Mouse (Mus musculus): ENCODE measurements around the gene Tmem132b. TPM values are rescaled to one million over a fixed set of nuclear protein-coding genes. Genes with fewer than 3 reads are reported as not detected.

Gene Tmem132b
- total RNA-seq, 2 experiments from 2014 or later = 0.20 to 0.56 TPM

DNA sequence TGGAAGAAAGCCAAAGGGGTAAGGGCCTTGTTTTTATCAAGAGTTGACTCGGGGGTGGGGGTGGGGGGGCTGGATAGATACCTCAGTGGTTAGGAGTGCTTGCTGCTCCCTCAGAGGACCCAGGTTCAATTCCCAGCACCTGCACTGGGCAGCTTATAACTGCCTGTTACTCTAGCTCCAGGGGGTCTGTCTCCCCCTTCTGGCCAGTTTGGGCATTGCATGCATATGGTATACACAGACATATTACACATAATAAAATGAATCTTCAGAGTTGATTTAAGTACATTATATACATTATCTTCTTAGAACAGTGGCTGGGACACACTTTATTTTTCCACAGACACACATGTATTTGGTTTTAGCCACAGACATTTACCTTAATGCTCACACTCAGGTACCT, 202.2 kb downstream of the Tmem132b start:
- intact Hi-C loops (cut with DNase I) = no loop called here
- no peak overlapping the region for H3K27ac ChIP-seq
- 0 out of 2 replicates have a peak, but pooled peaks have one; percentile 15 for TF ChIP-seq CTCF (IDR thresholded peaks at IDR 0.05)
- no peak for DNase-seq
- no peak overlapping the region for H3K4me3 ChIP-seq

DNA sequence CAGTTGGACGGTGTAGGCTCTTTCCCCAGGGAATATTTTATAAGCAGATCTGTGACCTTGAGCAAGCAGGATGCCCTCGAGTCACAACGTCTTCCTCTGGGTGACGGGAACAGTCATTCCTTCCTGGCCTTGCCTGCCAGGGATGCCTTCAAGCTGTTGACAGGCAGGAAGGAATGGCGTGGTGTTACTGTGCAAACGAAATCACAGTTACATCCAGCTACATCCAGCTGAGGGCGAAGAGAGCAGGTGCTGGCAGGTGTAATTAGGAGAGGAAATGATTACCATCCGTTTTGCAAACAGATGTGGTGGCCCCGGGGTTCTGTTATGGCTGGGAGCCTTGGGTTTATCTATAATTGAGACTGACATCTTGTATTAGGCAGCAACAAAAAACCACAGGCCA, 205.5 kb downstream of the Tmem132b start:
- DNase-seq = no peak
- TF ChIP-seq CTCF (IDR thresholded peaks at IDR 0.05) = no peak
- Histone ChIP-seq H3K27ac (no peak overlapping the region), H3K4me3 (no peak overlapping the region)
- intact Hi-C loops (cut with DNase I) = no loop called here

DNA sequence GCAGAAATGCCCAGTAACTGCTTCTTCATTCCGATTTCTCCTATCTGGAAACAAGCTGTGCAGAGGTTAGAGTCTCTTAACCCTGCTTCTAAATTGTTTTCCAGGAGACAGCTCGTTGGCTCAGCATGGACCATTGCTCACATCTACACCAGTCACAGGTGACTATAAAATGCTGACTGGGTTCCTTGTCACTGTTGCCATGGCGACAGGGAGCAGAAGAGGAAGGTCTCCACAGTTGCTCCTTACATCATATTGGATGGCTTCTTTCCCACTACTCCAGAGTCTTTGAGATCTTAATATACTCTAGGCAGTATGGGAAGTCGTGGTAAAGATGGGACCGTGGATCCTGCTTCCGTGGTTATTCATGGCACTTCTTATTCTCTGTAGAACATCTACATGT, 211.9 kb downstream of the Tmem132b start:
- TF ChIP-seq CTCF (IDR thresholded peaks at IDR 0.05) = no peak
- intact Hi-C loops (cut with DNase I) = no loop called here
- no peak for DNase-seq
- Histone ChIP-seq H3K27ac (no peak overlapping the region), H3K4me3 (no peak overlapping the region)

DNA sequence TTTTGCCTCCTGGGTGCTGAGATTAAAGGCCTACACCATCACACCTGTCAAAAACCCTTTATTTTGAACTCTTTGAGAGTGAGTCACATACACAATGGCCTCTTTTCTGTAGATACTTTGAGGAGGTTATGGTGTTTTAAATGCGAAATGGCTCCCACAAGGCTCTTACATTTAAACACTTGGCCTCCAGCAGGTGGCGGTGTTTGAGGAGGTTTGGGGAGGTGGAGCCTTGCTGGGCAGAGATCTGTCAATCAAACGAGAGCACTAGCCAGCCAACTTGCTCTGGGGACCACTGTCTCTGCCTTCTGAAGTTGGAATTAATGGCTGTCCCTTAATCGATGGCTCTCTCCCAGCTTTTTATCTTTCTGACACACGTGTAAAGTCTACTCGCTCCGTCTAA, 214.2 kb downstream of the Tmem132b start:
- peak; percentile 18; the same call in 1 of the 2 replicates for TF ChIP-seq CTCF (IDR thresholded peaks at IDR 0.05)
- no peak for DNase-seq
- no peak overlapping the region for H3K4me3 ChIP-seq
- H3K27ac ChIP-seq = no peak overlapping the region
- intact Hi-C loops (cut with DNase I) = no loop called here

DNA sequence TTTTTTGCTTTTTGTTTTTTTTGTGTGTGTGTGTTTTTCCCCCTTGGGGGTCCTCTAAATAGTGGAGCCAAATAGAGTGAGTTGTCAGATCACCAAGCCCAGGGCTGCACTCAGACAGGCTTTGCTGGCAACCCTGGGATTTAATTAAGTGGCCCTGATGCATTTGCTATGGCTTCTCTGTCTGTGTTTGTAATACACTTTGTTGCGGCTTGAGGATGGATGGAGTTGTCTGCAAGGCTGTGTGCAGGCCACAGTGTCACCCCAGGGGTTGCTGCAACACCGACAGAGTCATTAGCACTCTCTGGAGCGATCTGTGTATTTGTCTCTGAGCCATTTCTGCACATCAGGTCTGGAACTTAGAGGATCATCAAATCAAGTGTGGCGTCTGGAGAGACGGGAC, 219.9 kb downstream of the Tmem132b start:
- no peak for DNase-seq
- intact Hi-C loops (cut with DNase I) = no loop called here
- Histone ChIP-seq H3K4me3 (no peak overlapping the region), H3K27ac (no peak overlapping the region)
- no peak for TF ChIP-seq CTCF (IDR thresholded peaks at IDR 0.05)

DNA sequence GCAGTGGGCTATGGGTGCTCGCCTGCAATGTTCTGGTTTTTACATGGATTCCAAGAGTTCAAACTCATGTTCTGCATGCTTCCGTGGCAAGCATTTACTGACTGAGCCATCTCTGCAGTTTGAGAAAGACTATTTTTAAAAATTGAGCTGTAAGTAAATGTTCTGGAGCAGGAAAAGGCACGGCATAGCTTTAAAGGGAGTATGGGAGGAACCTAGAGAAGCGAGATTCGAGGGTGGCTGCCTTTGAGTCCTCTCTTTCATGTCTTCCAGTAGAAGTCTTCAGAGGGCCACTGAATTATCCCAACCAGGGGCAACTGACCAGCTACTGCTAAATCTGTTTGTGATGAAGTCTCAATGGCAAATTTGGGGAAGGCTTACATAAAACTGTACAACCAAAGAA, 221.0 kb downstream of the Tmem132b start:
- no peak overlapping the region for H3K4me3 ChIP-seq
- TF ChIP-seq CTCF (IDR thresholded peaks at IDR 0.05) = no peak
- no peak for DNase-seq
- H3K27ac ChIP-seq = no peak overlapping the region
- intact Hi-C loops (cut with DNase I) = no loop called here

DNA sequence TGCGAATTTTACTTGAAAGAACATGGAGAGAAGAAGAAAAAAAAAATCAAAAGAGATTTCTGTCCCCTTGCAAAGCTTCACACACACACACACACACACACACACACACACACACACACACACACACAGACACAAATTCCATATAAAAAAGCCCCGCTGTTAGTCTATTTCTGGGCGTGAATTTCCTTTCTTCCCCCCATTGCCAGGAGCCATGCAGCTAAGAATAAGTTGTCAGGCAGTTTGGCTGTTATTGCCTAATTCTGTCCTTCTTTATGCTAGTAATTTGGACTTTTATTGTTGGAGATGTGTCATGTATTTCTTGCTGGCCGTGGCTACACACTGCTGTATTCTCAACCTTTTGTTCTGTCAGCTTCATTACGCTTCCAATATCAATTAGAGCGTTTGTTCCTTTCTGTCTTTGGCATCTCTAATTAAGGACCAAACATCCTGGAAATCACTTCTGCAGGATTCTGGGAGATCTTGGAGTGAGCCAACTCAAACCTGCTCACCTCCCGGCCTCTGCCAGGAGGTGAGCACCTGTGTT, 225.5 kb downstream of the Tmem132b start:
- Histone ChIP-seq H3K4me3 (no peak overlapping the region), H3K27ac (no peak overlapping the region)
- TF ChIP-seq CTCF (IDR thresholded peaks at IDR 0.05) = no peak
- intact Hi-C loops (cut with DNase I) = no loop called here
- no peak for DNase-seq

DNA sequence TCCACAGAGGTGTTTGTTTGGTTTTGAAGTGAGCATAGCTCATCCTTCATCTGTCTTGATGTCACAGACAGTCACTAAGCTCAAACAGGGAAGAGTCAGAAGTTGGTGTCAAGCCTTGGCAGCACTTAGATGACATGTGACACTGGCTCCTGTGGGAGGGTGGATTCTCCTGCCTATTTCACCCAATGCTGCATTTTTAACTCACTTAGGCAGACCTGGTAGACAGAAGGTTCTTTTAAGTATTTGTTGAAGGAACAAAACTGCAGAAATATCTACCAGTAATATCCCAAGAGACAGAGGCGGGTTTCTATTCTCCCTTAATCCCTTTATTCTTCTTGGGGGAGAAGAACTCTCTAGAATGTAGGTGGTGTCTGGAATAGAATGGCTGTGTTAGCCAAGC, 226.9 kb downstream of the Tmem132b start:
- Histone ChIP-seq H3K4me3 (no peak overlapping the region), H3K27ac (no peak overlapping the region)
- DNase-seq = no peak
- intact Hi-C loops (cut with DNase I) = no loop called here
- TF ChIP-seq CTCF (IDR thresholded peaks at IDR 0.05) = no peak

DNA sequence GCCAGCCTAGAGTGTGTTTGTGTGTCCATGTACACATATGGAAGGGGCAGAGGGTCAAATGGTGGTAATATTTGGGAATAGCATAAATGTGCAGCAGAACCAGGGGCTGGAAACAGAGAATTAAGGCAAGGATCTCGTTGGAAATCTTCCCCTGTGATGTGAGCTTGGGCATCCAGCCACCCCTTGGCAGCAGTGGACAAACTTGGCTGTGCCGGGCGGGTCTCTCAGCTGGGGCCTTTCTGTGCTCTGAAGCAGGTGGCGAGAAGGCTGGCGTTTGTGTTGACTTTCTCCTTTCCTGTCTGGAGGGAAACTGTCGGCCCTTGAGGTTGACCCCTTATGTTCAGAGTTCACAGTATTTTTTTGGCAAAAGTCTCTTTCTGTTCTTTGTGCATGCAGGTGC, 235.4 kb downstream of the Tmem132b start:
- intact Hi-C loops (cut with DNase I) = no loop called here
- Histone ChIP-seq H3K4me3 (no peak overlapping the region), H3K27ac (no peak overlapping the region)
- no peak for TF ChIP-seq CTCF (IDR thresholded peaks at IDR 0.05)
- no peak for DNase-seq

DNA sequence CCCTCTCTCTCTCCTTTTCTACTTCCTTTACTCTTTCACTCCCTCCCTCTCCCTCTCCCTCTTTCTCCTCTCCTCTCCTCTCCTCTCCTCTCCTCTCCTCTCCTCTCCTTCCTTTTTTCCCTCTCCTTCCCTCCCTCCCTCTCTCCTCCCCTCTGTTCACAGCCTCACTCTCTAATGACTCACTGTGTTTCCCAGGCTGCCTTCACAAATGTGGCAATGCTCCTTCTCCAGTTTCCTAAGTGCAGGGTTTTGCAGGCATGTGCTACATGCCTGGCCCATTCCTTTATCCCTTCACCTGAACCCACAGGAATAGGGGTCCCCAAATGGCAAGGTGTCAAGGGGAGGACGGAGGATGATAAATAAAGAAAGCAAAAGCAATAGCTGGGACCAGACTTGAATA, 236.4 kb downstream of the Tmem132b start:
- intact Hi-C loops (cut with DNase I) = no loop called here
- Histone ChIP-seq H3K4me3 (no peak overlapping the region), H3K27ac (no peak overlapping the region)
- DNase-seq = no peak
- no peak for TF ChIP-seq CTCF (IDR thresholded peaks at IDR 0.05)

DNA sequence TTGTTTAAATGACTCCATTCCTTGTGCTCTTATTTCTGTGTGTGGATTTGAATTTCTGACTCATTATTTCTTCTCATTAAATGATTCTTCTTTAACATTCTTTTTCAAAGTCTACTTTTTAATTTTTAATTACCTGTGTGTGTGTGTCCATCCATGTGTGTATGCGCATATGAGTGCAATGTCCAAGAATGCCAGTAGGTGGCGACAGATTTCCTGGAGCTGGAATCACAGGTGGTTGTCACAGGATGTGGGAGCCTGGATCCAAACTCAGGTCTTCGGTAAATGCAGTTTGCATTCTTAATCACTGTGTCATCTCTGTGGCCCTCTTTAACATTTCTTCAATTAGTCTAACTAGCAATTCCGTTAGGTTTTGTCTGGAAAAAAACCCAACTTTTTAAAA, 240.7 kb downstream of the Tmem132b start:
- no peak for DNase-seq
- Histone ChIP-seq H3K27ac (no peak overlapping the region), H3K4me3 (no peak overlapping the region)
- no peak for TF ChIP-seq CTCF (IDR thresholded peaks at IDR 0.05)
- intact Hi-C loops (cut with DNase I) = no loop called here

DNA sequence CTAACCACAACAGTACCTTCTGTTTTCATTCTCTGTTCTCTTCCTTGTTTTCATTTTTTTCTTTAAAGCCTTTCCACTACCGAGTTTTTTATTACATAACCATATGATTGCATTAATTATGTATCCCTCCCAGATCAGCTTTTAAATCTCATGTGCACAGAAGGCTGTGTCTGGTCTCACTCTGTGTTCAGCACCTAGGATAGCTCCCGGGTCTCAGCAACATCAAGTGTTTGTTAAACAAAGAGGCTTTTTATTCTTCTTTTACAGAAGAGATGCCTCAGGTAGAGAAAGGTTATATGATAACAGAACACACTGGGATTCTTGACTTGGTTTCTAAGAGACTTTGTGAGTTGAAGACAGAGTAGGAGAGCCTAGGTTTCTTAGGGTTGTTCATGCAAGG, 241.2 kb downstream of the Tmem132b start:
- TF ChIP-seq CTCF (IDR thresholded peaks at IDR 0.05) = no peak
- H3K4me3 ChIP-seq = no peak overlapping the region
- intact Hi-C loops (cut with DNase I) = no loop called here
- no peak overlapping the region for H3K27ac ChIP-seq
- DNase-seq = no peak

DNA sequence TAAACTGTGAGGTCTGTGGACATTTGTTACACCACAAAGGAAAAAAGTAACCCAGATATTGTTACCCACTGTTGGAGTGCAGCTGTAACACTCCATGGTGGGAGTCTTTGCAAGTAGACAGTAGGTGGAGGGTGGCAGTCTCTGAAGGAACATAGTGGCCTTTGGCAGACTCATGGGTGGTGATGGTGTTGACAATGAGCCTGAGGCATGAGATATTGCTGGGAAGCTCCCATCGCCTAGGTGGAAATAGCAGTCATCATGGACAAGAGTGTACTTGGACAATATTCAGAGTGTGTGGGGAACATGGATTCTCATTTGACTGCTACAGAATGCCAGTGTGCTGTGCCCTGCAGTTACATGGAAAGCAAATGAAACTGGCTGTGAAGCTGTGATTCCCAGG, 248.8 kb downstream of the Tmem132b start:
- Histone ChIP-seq H3K27ac (no peak overlapping the region), H3K4me3 (no peak overlapping the region)
- no peak for TF ChIP-seq CTCF (IDR thresholded peaks at IDR 0.05)
- no peak for DNase-seq
- intact Hi-C loops (cut with DNase I) = no loop called here

DNA sequence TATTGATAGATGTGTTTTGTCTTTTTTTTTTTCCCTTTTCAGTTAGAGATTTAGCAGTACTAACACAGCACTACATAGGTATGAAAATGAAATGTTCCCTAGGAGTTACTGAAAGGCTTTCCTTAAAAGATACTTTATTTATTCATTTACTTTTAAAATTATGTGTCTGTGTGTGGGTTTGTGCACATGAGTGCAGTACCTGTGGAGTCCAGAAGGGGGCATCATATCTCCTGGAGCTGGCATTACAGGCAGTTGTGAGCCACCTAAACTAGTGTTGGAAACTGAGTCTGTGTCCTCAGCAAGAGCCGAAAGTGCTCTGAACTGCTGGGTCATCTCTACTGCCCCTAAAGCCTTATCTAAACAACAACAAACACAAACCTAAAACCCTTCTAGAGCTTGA, 261.1 kb downstream of the Tmem132b start:
- intact Hi-C loops (cut with DNase I) = no loop called here
- H3K4me3 ChIP-seq = no peak overlapping the region
- H3K27ac ChIP-seq = no peak overlapping the region
- peak; percentile 6; the same call in 1 of the 2 replicates for TF ChIP-seq CTCF (IDR thresholded peaks at IDR 0.05)
- DNase-seq = no peak

DNA sequence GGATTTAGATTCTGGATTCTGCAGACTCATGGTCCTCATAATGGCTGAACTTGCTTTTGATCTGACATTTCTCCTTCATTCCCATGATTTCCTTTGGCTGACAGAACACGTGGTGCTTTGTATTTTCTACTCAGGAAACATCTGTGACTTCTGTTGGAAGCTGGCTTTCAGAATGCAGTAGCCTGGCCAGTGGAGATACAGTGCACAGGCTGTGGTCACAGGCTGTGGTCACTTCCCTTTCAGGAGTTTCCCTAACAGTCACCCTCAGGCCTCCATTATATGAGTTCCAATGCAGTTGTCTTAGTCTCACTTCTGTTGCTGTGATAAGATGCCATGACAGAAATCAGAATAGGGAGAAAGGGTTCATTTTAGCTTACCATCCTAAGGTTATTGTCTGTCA, 262.7 kb downstream of the Tmem132b start:
- Histone ChIP-seq H3K4me3 (no peak overlapping the region), H3K27ac (no peak overlapping the region)
- no peak for TF ChIP-seq CTCF (IDR thresholded peaks at IDR 0.05)
- intact Hi-C loops (cut with DNase I) = no loop called here
- DNase-seq = no peak
